ENCODE assay signal across 17 mouse cellular contexts in genomic region chr9:6067460-6067859, GRCm38 (mm10).
"Had no signal": no experiment of that assay in that cellular context is flagged by ENCODE, and none has a peak within 500 bp of the region (broad histone marks: within the 10 kb centered on the region; RNA-seq: fewer than 3 reads in every experiment).

No protein-coding gene starts in this region.

- H3K27ac ChIP-seq: neural tube, embryonic 12.5 days; neural tube, embryonic 13.5 days; neural tube, embryonic 15.5 days; stomach, embryonic 15.5 days; stomach, postnatal 0 days had no signal

- H3K27me3 ChIP-seq: neural tube, embryonic 12.5 days; neural tube, embryonic 13.5 days; neural tube, embryonic 15.5 days; stomach, embryonic 15.5 days had no signal

- H3K9me3 ChIP-seq: neural tube, embryonic 12.5 days; neural tube, embryonic 13.5 days; neural tube, embryonic 15.5 days; stomach, embryonic 15.5 days had no signal

- H3K4me3 ChIP-seq: neural tube, embryonic 12.5 days; neural tube, embryonic 13.5 days; neural tube, embryonic 15.5 days; stomach, embryonic 15.5 days had no signal

- H3K4me1 ChIP-seq: neural tube, embryonic 12.5 days; neural tube, embryonic 13.5 days; neural tube, embryonic 15.5 days; stomach, embryonic 15.5 days had no signal

- H3K9ac ChIP-seq: neural tube, embryonic 12.5 days; neural tube, embryonic 13.5 days; neural tube, embryonic 15.5 days; stomach, embryonic 15.5 days had no signal

- H3K36me3 ChIP-seq: neural tube, embryonic 12.5 days; neural tube, embryonic 13.5 days; neural tube, embryonic 15.5 days; stomach, embryonic 15.5 days had no signal

- DNase-seq: retina, postnatal 1 day; right cerebral cortex, adult 18-20 months; right cerebral cortex, postnatal 14 days; right cerebral cortex, postnatal 25 days; right cerebral cortex, postnatal 4 days; spleen, adult 18-20 months; thymus, adult 18-20 months; thymus, adult 2 months; thymus, postnatal 14 days; thymus, postnatal 25 days; thymus, postnatal 36 days; thymus, postnatal 4 days had no signal
